Mouse (Mus musculus) heart, postnatal 25 days (tissue): ENCODE results near the gene Tctex1d2. TPM values are rescaled to one million over a fixed set of nuclear protein-coding genes. Genes with fewer than 3 reads are reported as not detected.
A peak's percentile ranks its signal among the peaks of the same experiment; 100 is the strongest.
"Not testable (repeated sequence)": the region's sequence is repeated elsewhere in the genome, so short reads cannot be mapped to it uniquely, and the experiment has no call there.

Source experiments
- DNase-seq: peaks from one replicate; pipeline ENCODE4 v3.0.0; 2022; ENCODE audit warnings: low spot score
- intact Hi-C: fragments of 180-260 bp; cut with DNase I; formaldehyde crosslinking; loops from one replicate; pipeline ENCODE4 v1.15.1; 2025
- total RNA-seq, 2 experiments: library from RNA; stranded (reverse); gene quantifications; 2 replicates each; pipeline ENCODE4 v1.2.3; 2021

Tctex1d2 gene
- total RNA-seq, 2 experiments from 2014 or later: 7.4 to 8.0 TPM

DNA sequence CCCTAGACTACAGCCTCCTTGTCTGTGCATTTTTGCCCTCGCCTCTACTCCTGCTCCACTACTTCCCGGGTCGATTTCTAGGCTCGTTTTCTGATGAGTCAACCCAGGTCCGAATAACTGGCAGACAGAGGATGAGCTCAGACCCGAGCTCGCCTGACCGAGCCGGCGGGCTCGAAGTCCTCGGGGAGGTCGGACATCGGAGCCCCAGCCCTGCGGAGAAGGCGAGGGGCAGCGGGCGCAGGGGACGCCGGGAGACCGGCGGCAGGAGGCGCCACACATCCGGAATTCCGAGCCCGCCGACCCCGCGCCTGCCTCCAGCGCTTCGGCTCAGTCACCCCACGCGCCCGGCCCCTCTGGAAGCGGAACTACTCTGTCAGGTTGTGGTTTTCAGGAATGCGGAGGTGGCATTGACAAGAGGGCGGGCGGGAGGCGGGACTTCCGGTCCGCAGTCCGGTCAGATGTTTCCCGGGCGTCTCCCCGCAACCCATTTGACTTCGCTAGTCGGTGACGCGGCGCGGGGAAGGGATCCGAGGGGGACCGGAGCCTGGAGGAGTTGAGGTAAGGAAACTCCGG, 11.1 kb downstream of the Tctex1d2 start, which contains the start of gene Pcyt1a:
Gene Pcyt1a (plus strand): TSS at position 448 of the 573 bp plus-strand sequence.
- DNase-seq: peak; percentile 85
- intact Hi-C loops: loop anchor here (1.0 to 5.0 kb wide), 3 partner anchors 8 to 154 kb away; partner anchors contain the start of genes Rnf168 and Ubxn7

DNA sequence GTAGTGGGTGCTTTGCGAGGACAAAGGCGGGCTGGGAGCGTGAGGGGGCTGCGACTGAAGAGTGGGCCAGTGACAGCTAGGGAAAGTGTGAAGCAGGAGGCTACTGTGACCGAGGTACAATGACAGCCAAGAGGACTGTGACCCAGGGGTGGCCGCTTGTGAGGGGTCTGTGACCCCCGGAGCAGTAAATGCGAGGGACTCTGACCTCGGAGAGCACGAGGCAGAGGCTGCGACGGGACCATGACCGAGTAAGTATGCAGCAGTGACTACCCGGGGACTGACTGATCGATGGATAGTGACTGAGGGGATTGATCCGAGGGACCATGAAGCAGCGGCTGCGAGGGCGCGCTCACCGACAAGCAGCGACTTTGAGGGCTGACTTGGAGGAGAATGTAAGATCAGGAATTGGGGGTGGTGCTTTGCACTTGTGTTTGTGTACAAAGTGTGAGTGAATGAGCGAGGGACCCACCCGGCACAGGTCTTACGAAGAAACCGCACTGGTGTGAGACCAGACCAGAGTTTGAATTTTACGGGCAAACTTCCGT, 11.6 kb downstream of the Tctex1d2 start:
- DNase-seq: no peak
- intact Hi-C loops: loop anchor here (2.0 to 5.0 kb wide), 2 partner anchors 99 to 154 kb away; partner anchors contain the start of genes Rnf168 and Ubxn7

GRCm38 (mm10) chr16:32431926-32432325, 12.4 kb downstream of the Tctex1d2 start:
- intact Hi-C loops: loop anchor here (2.0 to 5.0 kb wide), 2 partner anchors 100 to 155 kb away; partner anchors contain the start of genes Rnf168 and Ubxn7
- DNase-seq: no peak

DNA sequence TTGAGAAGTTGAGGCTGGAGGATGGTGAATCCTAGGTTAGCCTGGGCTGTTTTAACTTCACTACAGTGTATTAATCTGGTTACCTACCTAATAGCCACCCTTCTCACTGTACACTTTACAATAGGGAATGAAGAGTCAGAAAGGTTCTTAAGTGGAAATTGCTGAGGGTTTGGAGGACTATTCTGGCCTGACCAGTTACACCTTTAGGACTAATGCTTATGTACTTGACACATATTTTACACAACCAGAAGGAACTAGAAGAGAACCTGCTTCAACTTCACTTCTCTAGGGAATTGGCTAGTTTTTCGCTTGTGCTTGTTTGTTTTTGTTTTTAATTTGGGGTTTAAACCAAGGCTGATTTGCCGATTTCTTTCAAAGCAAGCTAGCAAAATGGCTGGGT, 13.6 kb downstream of the Tctex1d2 start:
- intact Hi-C loops: loop anchor here (5.0 kb wide), 1 partner anchor 101 kb away; the partner anchor contains the start of gene Ubxn7
- no peak for DNase-seq

GRCm38 (mm10) chr16:32434066-32434465, 14.6 kb downstream of the Tctex1d2 start:
- no peak for DNase-seq
- intact Hi-C loops: loop anchor here (5.0 kb wide), 1 partner anchor 102 kb away; the partner anchor contains the start of gene Ubxn7

DNA sequence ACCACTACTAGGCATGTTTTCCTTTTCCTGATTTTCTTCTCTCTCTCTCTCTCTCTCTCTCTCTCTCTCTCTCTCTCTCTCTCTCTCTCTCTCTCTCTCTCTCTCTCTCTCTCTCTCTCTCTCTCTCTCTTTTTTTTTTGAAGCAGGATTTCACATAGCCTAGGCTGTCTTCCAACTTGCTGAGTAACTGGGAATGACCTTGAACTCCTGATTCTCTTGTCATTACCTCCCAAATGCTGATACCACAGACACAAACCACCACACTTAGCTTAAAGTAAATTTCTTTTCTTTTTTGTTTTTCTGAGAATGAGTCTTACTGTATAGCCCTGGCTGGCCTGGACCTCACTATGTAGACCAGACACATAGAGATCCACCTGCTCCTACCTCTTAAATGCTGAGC, 15.2 kb downstream of the Tctex1d2 start:
- no peak for DNase-seq
- intact Hi-C loops: loop anchor here (5.0 kb wide), 1 partner anchor 102 kb away; the partner anchor contains the start of gene Ubxn7

- no peak for DNase-seq
- intact Hi-C loops: no loop called here
Observed at GRCm38 (mm10) chr16:32436657-32437056, 17.2 kb downstream of the Tctex1d2 start.

DNA sequence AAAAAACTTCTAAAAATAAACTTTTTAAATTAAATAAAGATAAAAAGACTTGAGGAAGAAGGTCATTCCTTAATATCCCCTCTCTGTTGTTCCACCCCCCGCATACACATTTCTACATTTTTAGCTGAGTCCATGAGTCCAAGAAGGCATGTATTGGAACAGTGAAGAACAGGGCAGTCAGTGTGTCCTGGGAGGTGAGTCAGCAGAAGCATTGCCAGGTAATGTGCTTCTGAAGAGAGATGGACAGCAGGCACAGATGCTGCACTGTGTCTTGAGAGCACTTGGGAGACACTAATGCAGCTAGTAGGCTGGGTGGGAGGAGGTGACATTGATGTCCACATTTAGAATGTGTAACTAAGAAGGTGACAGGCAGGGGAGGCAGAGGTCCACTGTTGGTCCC, 17.8 kb downstream of the Tctex1d2 start:
- intact Hi-C loops: no loop called here
- no peak for DNase-seq

DNA sequence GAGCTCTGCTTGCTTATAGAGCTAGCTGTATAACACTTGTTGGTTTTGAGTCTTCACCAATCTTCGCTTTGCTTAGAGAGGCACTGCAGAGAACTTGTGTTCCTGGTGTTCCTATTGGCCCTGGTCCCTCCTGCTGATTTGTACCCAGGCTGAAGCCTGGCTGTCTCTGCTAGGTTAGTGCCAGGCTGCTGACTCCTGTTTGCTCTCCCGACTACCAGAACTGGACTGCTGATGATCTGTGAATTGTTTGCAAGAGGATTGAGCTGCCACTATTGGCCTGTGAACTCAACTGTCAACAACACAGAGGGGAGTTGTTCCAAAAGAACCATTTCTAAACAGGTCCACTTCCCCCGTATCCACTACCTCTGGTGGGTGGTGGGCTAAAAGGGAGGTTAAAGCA, 21.9 kb downstream of the Tctex1d2 start:
- intact Hi-C loops: no loop called here
- no peak for DNase-seq

DNA sequence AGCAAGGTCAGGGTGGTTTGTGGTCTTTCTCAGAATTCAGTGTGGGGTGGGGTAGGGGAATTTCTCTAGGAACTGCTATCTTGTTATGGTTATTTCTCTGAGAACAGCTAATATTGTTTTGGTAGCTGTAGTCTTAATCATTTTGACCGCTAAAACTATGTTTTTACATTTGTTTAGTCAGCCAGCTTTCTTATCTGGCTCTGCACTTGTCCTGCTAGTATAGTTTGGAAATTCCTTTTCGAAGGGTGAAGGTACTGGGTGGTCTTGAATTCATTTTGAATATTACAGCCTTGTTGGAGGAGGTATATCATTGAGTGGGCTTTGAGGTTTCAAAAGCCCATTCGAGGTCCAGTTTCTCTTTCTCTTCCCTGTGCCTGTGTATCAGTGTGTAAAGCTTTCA, 25.1 kb downstream of the Tctex1d2 start:
- intact Hi-C loops, DNase-seq: not testable (repeated sequence)

- DNase-seq: no peak
- intact Hi-C loops: no loop called here
Observed at GRCm38 (mm10) chr16:32445558-32445957, 26.1 kb downstream of the Tctex1d2 start.

DNA sequence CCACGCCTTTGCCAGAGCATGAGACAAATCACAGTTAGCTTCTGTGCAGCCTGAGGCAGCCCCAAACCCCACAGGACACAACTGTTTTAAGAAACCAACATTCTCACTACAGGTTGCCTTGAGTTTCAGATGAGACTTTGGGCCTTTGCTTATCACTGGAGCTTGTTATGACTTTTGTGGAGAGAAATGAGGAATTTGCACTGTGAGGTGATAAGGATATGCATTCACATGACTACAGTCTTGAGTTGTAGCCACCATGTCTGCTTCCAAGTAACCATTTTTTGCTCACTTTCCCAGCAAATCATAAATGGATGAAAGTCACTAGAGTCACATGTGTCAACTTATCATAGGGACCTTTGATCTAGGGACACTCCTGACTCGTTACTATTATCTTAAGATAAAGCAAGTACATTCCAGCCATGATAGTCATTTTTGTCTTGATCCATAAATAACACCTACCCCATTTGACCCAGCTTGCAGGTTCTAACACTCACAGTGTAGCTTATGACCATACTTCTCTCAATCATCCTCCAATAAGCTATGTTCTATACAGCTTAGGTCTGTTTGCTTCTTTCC, 27.1 kb downstream of the Tctex1d2 start:
- no peak for DNase-seq
- intact Hi-C loops: no loop called here

- intact Hi-C loops: no loop called here
Observed at GRCm38 (mm10) chr16:32449665-32450064, 30.2 kb downstream of the Tctex1d2 start.

GRCm38 (mm10) chr16:32450133-32450532, 30.6 kb downstream of the Tctex1d2 start:
- intact Hi-C loops: no loop called here
- DNase-seq: no peak

More at GRCm38 (mm10) chr16:32449665-32450064, 30.2 kb downstream of the Tctex1d2 start:
- no peak for DNase-seq

- intact Hi-C loops: no loop called here
Observed at GRCm38 (mm10) chr16:32453102-32453501, 33.6 kb downstream of the Tctex1d2 start.

GRCm38 (mm10) chr16:32454646-32455045, 35.1 kb downstream of the Tctex1d2 start:
- DNase-seq: no peak
- intact Hi-C loops: loop anchor here (5.0 kb wide), 2 partner anchors 82 to 187 kb away; no protein-coding TSS in a partner anchor

More at GRCm38 (mm10) chr16:32453102-32453501, 33.6 kb downstream of the Tctex1d2 start:
- DNase-seq: no peak

GRCm38 (mm10) chr16:32456086-32456485, 36.6 kb downstream of the Tctex1d2 start:
- intact Hi-C loops: loop anchor here (5.0 kb wide), 2 partner anchors 84 to 189 kb away; no protein-coding TSS in a partner anchor
- no peak for DNase-seq

DNA sequence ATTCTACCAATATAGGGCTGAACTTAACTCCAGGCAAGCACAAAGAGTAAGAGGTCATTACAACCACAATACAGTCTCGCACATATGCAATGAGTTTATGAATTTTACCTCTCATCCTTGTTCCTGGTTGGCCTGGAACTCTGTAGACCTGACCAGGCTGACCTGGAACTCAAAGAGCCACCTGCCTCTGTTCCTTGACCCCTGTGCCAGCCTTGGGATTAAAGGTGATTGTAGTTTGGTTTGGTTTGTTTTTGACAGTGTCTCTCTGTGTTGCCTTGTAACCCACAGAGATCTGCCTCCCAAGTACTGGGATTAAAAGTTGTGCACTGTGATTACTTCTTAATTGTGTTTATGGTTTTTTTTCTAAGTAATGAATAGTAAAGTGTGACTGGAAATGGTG, 37.3 kb downstream of the Tctex1d2 start:
- DNase-seq: no peak
- intact Hi-C loops: loop anchor here (5.0 kb wide), 2 partner anchors 84 to 189 kb away; no protein-coding TSS in a partner anchor

GRCm38 (mm10) chr16:32457589-32458386, 38.3 kb downstream of the Tctex1d2 start:
- DNase-seq: peak; percentile 17
- intact Hi-C loops: loop anchor here (5.0 kb wide), 2 partner anchors 85 to 190 kb away; no protein-coding TSS in a partner anchor

GRCm38 (mm10) chr16:32460518-32460917, 41.0 kb downstream of the Tctex1d2 start:
- intact Hi-C loops: no loop called here

More at GRCm38 (mm10) chr16:32460518-32460917, 41.0 kb downstream of the Tctex1d2 start:
- no peak for DNase-seq
